Mouse (Mus musculus): ENCODE measurements around the gene Rxrg. TPM values are rescaled to one million over a fixed set of nuclear protein-coding genes. Genes with fewer than 3 reads are reported as not detected.

Gene Rxrg
- polyA plus RNA-seq, 1 experiment from 2014 or later: 2.3 TPM

DNA sequence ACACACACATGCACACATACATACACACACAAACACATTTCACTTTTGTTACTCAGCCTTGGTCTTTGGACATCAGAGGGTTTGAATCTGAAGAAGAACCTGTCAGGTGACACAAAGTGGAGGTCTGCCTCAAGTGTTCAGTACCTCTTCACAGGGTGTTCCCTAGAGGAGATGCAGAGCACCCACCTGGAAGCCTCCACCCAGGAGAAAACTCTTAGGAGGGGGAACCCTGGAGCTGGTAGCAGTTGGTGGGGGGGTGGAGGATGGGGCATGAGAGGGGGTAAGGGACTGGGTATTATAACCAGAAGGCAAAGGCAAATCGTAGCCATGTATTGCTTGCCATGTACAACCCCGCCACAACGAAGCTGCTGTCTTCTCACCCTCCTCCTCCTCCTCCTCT, 60.9 kb downstream of the Rxrg start:
- no peaks in the 10 kb centered on the region for H3K36me3 ChIP-seq (ENCODE audit: control insufficient read depth, insufficient read depth, low read length)
- H3K4me1 ChIP-seq (replicated peaks; ENCODE audit: control insufficient read depth, insufficient read depth, low read length): peaks cover 4% of the 10 kb centered on the region; the same call in 1 of the 2 replicates
- no peaks in the 10 kb centered on the region for H3K9me3 ChIP-seq (ENCODE audit: control insufficient read depth, low read length)
- H3K4me2 ChIP-seq (ENCODE audit: low read depth, low read length, severe bottlenecking): no peak overlapping the region
- H3K27ac ChIP-seq (ENCODE audit: low read depth, low read length): no peak overlapping the region
- H3K4me3 ChIP-seq (ENCODE audit: low read depth, low read length): no peak overlapping the region
- peaks cover 18% of the 10 kb centered on the region for H3K27me3 ChIP-seq (ENCODE audit: control insufficient read depth, insufficient read depth, low read length)
- ATAC-seq (replicated peaks; ENCODE audit: low FRiP score) (no peak), DNase-seq (ENCODE audit: low spot score) (no peak)
- 82% methylated on average over 3 of the region's 3 CpGs for WGBS
- no peak overlapping the region for H3K9ac ChIP-seq (ENCODE audit: low read length)

DNA sequence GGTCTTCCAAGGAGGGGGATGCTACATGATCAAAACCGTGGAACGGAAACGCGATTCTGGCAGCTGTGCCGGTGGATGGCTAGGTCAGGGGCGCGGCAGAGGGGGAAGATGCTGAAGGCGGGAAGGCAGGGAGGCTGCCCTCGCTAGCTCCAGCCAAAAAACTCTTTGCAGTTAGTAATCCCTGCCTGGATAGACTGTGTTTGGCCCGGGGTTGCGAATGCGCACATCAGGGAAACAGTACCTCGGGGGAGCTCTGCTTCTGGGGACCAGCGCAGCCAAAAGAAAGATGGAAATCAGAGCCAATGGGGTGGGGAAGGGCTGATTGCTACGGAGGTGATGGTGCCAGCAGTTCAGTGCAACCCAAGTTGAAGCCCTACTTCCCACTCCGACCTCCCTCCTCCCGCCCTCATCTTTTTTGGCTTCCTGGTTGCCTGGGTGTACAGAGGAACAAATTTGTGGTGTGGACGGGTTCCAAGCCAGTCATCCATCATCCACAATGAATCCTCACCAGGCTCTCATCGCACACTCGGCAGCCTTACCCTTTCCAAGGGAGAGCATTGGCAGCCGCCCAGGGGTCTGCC, 62.4 kb downstream of the Rxrg start:
- 3% methylated on average over 21 of the region's 21 CpGs for WGBS
- ATAC-seq (replicated peaks; ENCODE audit: low FRiP score) (peak; percentile 49; the same call in 1 of the 2 replicates), DNase-seq (ENCODE audit: low spot score) (peak; percentile 54)
- no peaks in the 10 kb centered on the region for H3K36me3 ChIP-seq (ENCODE audit: control insufficient read depth, insufficient read depth, low read length)
- peak overlapping the region; percentile 47 for H3K4me2 ChIP-seq (ENCODE audit: low read depth, low read length, severe bottlenecking)
- H3K9me3 ChIP-seq (ENCODE audit: control insufficient read depth, low read length): no peaks in the 10 kb centered on the region
- no peak overlapping the region for H3K27ac ChIP-seq (ENCODE audit: low read depth, low read length)
- peaks cover 18% of the 10 kb centered on the region for H3K27me3 ChIP-seq (ENCODE audit: control insufficient read depth, insufficient read depth, low read length)
- H3K4me1 ChIP-seq (replicated peaks; ENCODE audit: control insufficient read depth, insufficient read depth, low read length): peaks cover 4% of the 10 kb centered on the region; the same call in 1 of the 2 replicates
- peak overlapping the region; percentile 19 for H3K4me3 ChIP-seq (ENCODE audit: low read depth, low read length)
- peak overlapping the region; percentile 32; the same call in 1 of the 2 replicates for H3K9ac ChIP-seq (ENCODE audit: low read length)

DNA sequence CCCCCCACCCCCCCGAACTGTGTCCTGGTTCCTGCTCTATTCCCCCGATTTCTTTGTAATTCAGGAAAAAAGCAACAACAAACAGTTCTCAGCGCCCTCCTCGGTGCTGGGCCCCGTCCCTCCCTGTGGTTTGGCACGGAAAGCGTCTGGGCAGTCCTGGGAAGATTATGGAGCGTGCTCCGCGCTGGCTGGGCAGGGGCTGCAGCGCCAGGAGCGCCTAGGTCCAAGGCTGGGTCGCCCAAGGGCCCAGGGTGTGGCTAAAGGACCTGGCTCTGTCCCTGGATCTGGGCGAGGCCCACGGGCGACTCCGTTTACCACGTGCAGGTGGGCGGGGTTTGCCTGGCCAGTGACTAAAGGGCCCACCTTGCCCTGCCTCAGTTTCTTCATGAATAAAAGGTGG, 62.9 kb downstream of the Rxrg start:
- Histone ChIP-seq H3K27ac (ENCODE audit: low read depth, low read length) (no peak overlapping the region), H3K4me2 (ENCODE audit: low read depth, low read length, severe bottlenecking) (peak overlapping the region; percentile 47), H3K4me1 (replicated peaks; ENCODE audit: control insufficient read depth, insufficient read depth, low read length) (peaks cover 4% of the 10 kb centered on the region; the same call in 1 of the 2 replicates), H3K27me3 (ENCODE audit: control insufficient read depth, insufficient read depth, low read length) (peaks cover 18% of the 10 kb centered on the region), H3K36me3 (ENCODE audit: control insufficient read depth, insufficient read depth, low read length) (no peaks in the 10 kb centered on the region), H3K9ac (ENCODE audit: low read length) (peak overlapping the region; percentile 32; the same call in 1 of the 2 replicates), H3K9me3 (ENCODE audit: control insufficient read depth, low read length) (no peaks in the 10 kb centered on the region), H3K4me3 (ENCODE audit: low read depth, low read length) (peak overlapping the region; percentile 19)
- ATAC-seq (replicated peaks; ENCODE audit: low FRiP score) (peak; percentile 53), DNase-seq (ENCODE audit: low spot score) (peak; percentile 55)
- 1% methylated on average over 19 of the region's 19 CpGs for WGBS

DNA sequence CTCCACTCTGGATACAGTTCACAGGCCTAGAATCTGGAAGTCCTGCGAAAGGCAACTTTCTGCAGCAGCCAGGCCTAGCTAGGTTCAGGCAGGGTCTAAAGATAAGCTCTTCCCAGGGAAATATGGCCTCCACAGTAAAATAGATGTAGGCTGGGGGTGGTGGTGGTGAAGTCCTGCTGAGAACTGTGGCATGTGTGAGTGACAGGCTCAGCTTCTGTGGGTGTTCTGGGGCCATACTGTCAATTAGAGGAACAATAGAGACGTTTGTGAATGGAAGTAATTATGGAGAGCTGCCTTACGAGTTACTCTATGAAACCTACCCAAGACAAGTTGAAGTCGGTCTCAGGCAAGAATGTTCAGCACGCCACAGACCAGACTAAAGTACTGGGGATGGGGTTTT, 65.0 kb downstream of the Rxrg start:
- Histone ChIP-seq H3K27me3 (ENCODE audit: control insufficient read depth, insufficient read depth, low read length) (peaks cover 18% of the 10 kb centered on the region), H3K27ac (ENCODE audit: low read depth, low read length) (no peak overlapping the region), H3K36me3 (ENCODE audit: control insufficient read depth, insufficient read depth, low read length) (no peaks in the 10 kb centered on the region), H3K4me1 (replicated peaks; ENCODE audit: control insufficient read depth, insufficient read depth, low read length) (peaks cover 4% of the 10 kb centered on the region; the same call in 1 of the 2 replicates), H3K4me2 (ENCODE audit: low read depth, low read length, severe bottlenecking) (no peak overlapping the region), H3K9ac (ENCODE audit: low read length) (no peak overlapping the region), H3K9me3 (ENCODE audit: control insufficient read depth, low read length) (no peaks in the 10 kb centered on the region), H3K4me3 (ENCODE audit: low read depth, low read length) (no peak overlapping the region)
- DNase-seq (ENCODE audit: low spot score) (peak; percentile 40), ATAC-seq (replicated peaks; ENCODE audit: low FRiP score) (no peak)
- 36% methylated on average over 5 of the region's 5 CpGs for whole genome bisulfite sequencing

DNA sequence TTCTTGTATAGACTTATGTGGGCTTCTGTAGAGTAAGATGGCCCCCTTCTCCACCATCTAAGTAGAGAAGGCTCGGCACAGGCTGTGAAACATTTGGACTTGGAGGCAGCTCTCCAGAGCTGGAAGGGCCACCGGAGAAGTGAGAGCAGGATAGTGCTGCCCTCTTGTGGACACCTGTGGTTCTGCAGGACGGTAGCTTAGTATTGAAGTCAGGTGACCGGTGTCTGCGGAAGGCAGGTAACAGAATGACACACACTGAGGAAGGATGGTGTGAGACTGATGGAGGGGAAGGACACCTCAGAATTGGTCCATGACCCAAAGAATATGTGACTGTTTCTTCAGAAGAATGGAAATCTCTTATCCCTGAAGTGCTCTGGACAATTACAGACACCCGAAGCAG, 71.6 kb downstream of the Rxrg start:
- Histone ChIP-seq H3K27me3 (ENCODE audit: control insufficient read depth, insufficient read depth, low read length) (peaks cover 13% of the 10 kb centered on the region), H3K36me3 (ENCODE audit: control insufficient read depth, insufficient read depth, low read length) (no peaks in the 10 kb centered on the region), H3K4me3 (ENCODE audit: low read depth, low read length) (no peak overlapping the region), H3K4me1 (replicated peaks; ENCODE audit: control insufficient read depth, insufficient read depth, low read length) (no peaks in the 10 kb centered on the region), H3K9me3 (ENCODE audit: control insufficient read depth, low read length) (no peaks in the 10 kb centered on the region), H3K9ac (ENCODE audit: low read length) (no peak overlapping the region), H3K4me2 (ENCODE audit: low read depth, low read length, severe bottlenecking) (no peak overlapping the region), H3K27ac (ENCODE audit: low read depth, low read length) (no peak overlapping the region)
- DNase-seq (ENCODE audit: low spot score): peak; percentile 78
- ATAC-seq (replicated peaks; ENCODE audit: low FRiP score): no peak
- 35% methylated on average over 6 of the region's 6 CpGs for WGBS

DNA sequence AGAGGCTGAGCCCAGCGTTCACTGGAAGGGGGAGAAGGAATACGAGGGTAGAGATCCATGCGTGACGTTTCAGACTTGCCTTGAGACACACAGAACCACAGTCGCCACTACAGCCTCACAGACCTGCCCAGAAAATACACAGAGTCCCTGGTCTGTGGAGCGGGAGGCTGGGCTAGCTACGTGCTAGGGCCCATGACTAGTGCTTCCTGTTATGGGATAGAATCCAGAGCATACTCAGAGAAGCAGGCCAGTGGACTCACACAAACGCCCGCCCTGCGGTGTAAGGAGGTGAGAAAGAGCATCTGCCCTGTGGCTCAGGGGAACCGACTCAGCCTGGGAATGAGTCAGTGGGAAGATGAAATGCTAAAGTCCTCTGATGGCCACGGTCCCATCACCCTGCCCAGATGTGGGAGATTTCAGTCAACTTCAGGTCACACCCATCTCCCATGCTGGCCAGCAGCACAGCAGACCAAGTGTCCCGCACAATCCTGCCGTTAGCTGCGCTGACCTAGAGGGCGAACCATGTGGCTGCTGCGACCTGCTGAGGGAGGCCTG, 74.3 kb downstream of the Rxrg start:
- ATAC-seq (replicated peaks; ENCODE audit: low FRiP score) (no peak), DNase-seq (ENCODE audit: low spot score) (peak; percentile 50)
- H3K4me3 ChIP-seq (ENCODE audit: low read depth, low read length): no peak overlapping the region
- H3K27me3 ChIP-seq (ENCODE audit: control insufficient read depth, insufficient read depth, low read length): peaks cover 13% of the 10 kb centered on the region
- no peak overlapping the region for H3K27ac ChIP-seq (ENCODE audit: low read depth, low read length)
- no peaks in the 10 kb centered on the region for H3K4me1 ChIP-seq (replicated peaks; ENCODE audit: control insufficient read depth, insufficient read depth, low read length)
- 15% methylated on average over 17 of the region's 17 CpGs for WGBS
- no peak overlapping the region for H3K4me2 ChIP-seq (ENCODE audit: low read depth, low read length, severe bottlenecking)
- no peaks in the 10 kb centered on the region for H3K36me3 ChIP-seq (ENCODE audit: control insufficient read depth, insufficient read depth, low read length)
- H3K9ac ChIP-seq (ENCODE audit: low read length): no peak overlapping the region
- H3K9me3 ChIP-seq (ENCODE audit: control insufficient read depth, low read length): no peaks in the 10 kb centered on the region

DNA sequence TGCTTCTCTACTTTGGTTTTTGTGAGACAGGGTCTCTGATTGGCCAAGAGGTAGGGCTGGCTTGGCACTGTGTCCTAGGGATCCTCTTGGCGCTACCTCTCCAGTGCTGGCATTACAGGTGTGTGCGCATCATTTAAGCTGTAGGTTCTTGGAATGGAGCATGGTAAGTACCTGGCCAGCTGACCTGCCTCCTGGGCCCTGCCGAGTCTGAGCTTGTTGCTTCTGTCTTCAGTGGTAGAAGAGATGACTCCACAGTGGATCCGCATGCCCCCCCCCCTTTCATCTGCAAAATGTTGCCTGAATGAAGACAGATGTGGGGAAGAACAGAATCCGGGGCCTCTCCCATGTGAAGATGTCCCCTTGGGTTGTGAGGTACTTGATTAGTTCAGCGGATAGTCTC, 80.9 kb downstream of the Rxrg start:
- no peaks in the 10 kb centered on the region; the same call in 1 of the 2 replicates for H3K27me3 ChIP-seq (ENCODE audit: control insufficient read depth, insufficient read depth, low read length)
- no peak overlapping the region for H3K4me2 ChIP-seq (ENCODE audit: low read depth, low read length, severe bottlenecking)
- no peaks in the 10 kb centered on the region for H3K4me1 ChIP-seq (replicated peaks; ENCODE audit: control insufficient read depth, insufficient read depth, low read length)
- H3K36me3 ChIP-seq (ENCODE audit: control insufficient read depth, insufficient read depth, low read length): no peaks in the 10 kb centered on the region
- no peak overlapping the region for H3K4me3 ChIP-seq (ENCODE audit: low read depth, low read length)
- WGBS: 91% methylated on average over 6 of the region's 6 CpGs
- ATAC-seq (replicated peaks; ENCODE audit: low FRiP score) (no peak), DNase-seq (ENCODE audit: low spot score) (peak; percentile 40)
- no peak overlapping the region for H3K9ac ChIP-seq (ENCODE audit: low read length)
- no peak overlapping the region for H3K27ac ChIP-seq (ENCODE audit: low read depth, low read length)
- no peaks in the 10 kb centered on the region; the same call in 1 of the 2 replicates for H3K9me3 ChIP-seq (ENCODE audit: control insufficient read depth, low read length)

DNA sequence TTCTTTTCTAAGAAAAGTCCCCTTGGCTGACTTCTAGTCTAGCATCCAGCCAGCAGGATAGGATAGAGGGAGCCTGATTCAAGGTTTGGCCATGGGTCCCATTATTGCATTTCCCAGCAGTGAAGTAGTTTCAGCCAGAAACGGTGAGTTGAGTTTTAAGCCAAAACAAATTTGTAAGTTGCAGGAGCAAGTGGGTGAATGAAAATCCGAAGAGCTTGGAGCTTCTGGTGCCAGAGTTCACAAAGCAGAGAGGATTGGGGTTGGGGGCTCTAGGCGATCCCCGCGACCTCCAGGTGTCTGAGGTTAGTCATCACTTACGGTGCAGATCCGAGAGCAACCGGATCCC, 89.8 kb downstream of the Rxrg start:
- no peak overlapping the region for H3K27ac ChIP-seq (ENCODE audit: low read depth, low read length)
- peak overlapping the region; percentile 86 for H3K4me2 ChIP-seq (ENCODE audit: low read depth, low read length, severe bottlenecking)
- WGBS: 1% methylated on average over 8 of the region's 8 CpGs
- H3K27me3 ChIP-seq (ENCODE audit: control insufficient read depth, insufficient read depth, low read length): peaks cover 64% of the 10 kb centered on the region
- H3K9me3 ChIP-seq (ENCODE audit: control insufficient read depth, low read length): peaks cover 4% of the 10 kb centered on the region; the same call in 1 of the 2 replicates
- no peaks in the 10 kb centered on the region for H3K36me3 ChIP-seq (ENCODE audit: control insufficient read depth, insufficient read depth, low read length)
- H3K4me3 ChIP-seq (ENCODE audit: low read depth, low read length): peak overlapping the region; percentile 46
- peaks cover 9% of the 10 kb centered on the region for H3K4me1 ChIP-seq (replicated peaks; ENCODE audit: control insufficient read depth, insufficient read depth, low read length)
- no peak for ATAC-seq (replicated peaks; ENCODE audit: low FRiP score)
- DNase-seq (ENCODE audit: low spot score): no peak
- H3K9ac ChIP-seq (ENCODE audit: low read length): peak overlapping the region; percentile 56; the same call in 1 of the 2 replicates

Measured in forebrain, embryonic 11.5 days (tissue).